Mouse (Mus musculus): Measurements from ENCODE around the gene Gm21988.

Gm21988 gene

DNA sequence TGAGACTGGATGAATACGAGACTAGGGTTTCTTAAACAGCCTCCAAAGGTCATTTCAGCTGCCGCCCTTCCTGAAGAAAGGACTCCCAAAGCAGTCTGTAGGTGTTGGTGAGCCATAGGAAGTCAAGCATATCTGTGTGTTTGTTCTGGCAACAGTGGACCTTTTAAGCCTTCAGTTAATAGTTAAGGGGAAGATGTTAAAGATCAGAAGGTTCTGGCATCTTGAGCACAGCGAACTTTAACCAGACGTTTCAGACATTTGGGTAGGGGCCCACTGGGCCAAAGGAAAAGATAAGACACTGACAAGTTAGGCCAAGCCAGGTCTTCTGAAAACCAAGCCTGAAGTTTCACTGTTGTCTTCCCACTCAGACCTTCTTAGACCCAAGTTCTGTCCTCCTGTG lies 21.6 kb downstream of the Gm21988 start:
- DNase-seq (ENCODE audit: low read depth, low spot score) = no peak

DNA sequence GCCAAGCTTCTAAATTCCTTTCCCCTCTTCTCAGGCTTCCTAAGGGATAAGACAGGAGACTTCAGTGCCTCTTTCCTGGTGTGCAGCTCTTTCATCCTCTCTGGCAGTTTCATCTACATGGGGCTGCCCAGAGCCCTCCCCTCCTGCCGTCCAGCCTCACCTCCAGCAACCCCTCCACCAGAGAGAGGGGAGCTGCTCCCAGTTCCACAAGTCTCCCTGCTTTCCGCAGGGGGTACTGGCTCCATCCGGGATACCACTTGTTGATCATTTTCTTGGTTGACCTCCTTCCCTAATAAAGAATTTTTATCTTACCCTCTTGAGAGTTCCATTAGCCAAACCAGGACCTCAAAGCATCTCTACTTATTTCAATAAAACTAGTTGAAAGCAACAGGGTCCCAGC lies 23.5 kb downstream of the Gm21988 start:
- DNase-seq (ENCODE audit: low read depth, low spot score) = no peak

DNA sequence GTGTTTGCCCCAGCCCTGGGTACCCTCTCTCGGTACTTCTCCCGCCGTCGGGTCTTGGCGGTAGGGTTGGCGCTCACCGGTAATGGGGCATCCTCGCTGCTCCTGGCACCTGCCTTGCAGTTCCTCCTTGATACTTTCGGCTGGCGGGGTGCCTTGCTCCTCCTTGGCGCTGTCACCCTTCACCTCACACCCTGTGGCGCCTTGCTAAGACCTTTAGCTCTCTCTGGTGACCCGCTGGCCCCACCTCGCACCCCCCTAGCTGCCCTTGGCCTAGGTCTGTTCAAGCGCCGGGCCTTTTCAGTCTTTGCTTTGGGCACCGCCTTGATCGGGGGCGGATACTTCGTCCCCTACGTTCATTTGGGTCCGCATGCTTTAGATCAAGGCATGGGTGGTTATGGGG lies 24.3 kb downstream of the Gm21988 start:
- DNase-seq (ENCODE audit: low read depth, low spot score) = no peak

DNA sequence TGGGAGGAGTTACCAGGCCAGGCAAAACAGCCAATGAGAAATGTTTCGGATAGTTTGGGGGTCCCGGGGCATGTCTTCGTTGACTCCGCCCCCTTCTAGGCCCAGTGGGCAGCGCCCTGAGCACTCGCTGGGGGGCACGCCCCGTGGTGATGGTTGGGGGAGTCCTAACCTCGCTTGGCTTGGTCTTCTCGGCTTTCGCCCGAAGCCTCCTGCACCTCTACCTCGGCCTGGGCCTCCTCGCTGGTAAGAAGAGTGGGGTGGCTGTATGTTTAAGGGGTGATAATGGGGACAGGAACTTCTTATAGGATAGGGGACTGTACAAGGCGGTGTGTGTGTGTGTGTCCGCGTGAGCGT lies 24.8 kb downstream of the Gm21988 start:
- DNase-seq (ENCODE audit: low read depth, low spot score) = no peak

DNA sequence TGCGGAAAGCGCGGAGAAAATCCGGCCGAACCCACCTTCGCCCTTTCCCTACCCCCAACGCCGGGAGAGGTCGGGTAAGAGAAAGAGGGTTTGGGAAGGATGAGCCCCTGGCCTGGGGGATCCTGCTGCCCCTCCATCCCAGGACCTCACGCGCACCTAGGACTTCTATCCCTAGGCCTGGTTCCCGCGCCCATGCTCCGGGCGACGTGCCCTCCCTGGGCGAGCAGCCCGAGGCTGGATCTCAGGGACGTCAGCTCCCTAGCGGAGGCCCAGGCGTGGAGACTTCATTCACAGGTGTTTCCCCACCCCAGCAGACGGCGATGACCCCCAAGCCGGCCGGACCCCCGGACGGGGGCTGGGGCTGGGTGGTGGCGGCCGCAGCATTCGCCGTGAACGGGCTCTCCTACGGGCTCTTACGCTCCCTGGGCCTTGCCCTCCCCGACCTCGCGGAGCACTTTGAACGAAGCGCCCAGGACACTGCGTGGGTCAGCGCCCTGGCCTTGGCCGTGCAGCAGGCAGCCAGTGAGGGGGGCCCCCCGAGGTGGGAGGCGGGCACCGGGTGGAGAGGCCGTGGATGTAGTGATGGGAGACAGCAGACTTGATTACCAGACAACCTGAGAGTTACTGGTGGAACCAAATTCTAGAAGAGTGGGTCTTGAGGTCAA lies 25.3 kb downstream of the Gm21988 start:
- no peak for DNase-seq (ENCODE audit: low read depth, low spot score)

DNA sequence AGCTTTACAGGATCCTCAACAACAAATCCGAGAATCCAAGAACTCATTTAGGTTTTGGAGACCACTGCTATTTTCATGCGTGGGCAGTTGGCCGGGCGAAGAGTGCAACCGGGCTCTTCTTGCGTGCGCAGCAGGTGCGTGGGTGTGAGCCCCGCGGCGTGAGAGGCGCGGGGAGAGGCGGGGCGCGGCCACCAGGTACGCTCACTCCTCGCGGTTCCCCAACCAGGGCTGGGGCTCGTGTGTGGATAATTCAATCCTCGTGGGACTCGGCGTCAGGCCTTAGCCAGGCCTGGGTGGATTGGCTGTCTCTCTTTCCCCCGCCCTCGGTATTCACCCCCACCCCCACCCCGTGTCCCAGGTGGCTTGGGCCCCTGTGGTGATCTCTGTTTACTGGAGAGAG lies 25.9 kb downstream of the Gm21988 start:
- DNase-seq (ENCODE audit: low read depth, low spot score) = no peak

DNA sequence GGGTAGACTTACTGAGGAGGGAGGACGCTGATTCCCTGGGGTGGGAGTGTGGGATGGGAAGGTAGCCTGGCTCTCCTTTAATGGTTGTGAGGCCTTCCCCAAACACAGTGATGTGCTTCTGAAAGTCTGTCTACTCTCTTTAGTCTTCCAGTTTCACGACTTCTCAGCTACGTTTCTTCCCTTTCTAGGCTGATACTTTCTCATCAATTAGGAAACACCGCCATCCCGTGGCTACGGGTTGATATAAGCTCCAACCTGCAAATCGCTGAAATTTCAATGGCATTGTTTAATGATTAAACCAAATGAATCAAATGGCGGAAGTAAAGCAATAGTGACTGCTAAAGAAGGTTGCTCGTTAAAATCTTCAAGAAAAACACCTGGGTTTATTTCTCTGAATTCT lies 26.7 kb downstream of the Gm21988 start:
- no peak for DNase-seq (ENCODE audit: low read depth, low spot score)

DNA sequence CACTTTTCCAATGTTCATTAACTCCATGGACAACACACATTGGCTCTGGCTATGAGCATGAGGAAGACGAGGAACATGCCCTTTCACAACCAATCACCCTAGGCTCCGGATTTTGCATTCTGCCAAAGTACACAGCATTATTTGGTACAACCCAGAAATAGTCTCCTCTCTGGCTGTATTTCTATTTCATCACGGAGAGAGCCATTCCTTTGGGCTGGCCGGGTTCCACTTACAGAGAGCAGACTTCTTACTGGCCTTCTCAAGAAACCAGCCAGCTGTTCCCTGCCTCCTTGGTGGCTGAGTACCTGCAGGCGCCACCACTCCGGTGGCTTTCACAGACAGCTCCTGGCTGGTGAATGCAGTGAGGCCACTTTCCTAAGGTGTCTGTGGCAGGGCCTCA lies 27.2 kb downstream of the Gm21988 start, which contains the start of gene Slc16a11:
Gene Slc16a11 (plus strand): TSS at position 330 of the 400 bp plus-strand sequence.
- no peak for DNase-seq (ENCODE audit: low read depth, low spot score)

DNA sequence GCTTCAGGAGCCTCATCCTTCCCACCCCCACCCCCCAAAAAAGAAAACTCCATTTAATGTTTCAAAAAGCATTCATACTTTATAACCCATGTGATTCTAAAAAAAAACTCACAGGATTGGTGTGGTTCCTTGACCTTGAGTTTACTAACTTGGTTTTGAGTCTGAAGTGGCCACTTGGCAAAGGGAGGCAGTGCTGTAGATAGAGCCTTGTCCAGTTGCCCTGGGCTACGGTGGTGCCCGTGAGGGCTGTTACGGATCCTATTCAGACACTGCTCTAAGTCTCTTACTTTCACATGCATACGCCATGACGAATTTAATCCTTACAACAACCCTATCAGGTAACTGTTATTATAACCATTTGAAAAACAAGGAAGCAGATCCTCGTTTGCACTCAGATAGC lies 27.7 kb downstream of the Gm21988 start:
- DNase-seq (ENCODE audit: low read depth, low spot score) = no peak

DNA sequence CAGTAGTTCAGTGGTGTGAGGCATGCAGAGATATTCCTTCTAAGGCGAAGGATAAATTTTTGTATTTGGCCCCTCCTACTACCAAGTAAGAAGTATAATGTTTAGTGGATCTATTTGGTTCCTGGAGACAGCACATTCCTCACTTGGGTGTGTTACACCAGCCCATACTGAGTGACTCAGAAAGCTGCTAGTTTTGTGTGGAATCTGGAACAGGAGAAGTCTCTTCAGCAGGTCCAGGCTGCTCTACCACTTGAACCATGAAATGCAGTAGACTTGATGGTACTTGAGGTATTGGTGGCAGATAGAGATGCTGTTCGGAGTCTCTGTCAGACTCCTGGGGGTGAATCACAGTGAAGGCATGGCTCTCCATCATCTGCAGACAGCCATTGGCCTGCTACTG lies 28.9 kb downstream of the Gm21988 start:
- no peak for DNase-seq (ENCODE audit: low read depth, low spot score)

DNA sequence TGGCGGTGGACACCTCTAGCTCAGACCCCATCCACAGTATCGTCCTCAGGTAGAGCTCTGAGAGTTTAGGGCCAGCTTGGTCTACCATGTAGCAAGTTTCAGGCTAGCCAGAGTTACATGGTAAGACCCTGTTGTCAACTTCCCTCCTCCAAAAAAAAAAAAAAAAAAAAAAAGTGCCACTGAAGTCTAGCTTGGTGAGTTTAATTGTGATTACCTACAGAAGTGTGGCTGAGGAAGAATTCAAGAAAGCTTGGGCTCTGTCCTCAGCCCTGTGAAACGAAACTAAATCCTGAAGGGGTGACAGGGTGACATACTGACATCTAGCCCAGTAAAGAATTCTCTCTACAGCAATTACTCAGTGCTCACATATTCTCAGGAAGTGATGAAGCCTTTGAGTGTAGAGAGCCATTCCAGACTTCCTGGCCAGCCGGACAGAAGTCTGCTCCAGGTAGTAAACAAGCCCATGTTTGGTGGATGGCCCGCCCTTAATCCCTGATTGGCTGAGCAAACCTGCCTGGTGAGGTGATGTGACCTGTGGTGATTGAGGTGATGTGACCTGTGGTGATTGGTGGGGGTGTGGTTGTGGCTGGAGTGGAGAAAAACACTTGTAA lies 30.7 kb downstream of the Gm21988 start:
- DNase-seq (ENCODE audit: low read depth, low spot score) = no peak

DNA sequence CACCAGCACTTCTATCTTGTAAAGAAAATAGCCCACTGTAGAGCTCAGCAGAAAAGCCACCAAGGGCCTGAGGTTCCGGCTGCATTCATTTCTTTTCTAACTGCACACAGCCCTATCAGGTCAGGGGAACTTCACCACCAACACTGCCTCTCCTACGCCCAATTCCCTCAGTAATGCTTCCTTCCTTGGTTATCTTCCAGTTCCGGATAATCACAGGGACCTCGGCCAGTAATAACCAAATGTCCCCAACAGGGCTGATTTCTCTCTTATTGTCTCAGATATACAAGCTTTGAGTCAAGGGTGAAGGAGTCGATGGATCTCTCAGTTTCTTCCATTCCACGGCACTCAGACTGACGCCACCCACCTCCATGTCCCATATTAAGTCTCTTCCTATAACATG lies 32.3 kb downstream of the Gm21988 start:
- no peak for DNase-seq (ENCODE audit: low read depth, low spot score)

DNA sequence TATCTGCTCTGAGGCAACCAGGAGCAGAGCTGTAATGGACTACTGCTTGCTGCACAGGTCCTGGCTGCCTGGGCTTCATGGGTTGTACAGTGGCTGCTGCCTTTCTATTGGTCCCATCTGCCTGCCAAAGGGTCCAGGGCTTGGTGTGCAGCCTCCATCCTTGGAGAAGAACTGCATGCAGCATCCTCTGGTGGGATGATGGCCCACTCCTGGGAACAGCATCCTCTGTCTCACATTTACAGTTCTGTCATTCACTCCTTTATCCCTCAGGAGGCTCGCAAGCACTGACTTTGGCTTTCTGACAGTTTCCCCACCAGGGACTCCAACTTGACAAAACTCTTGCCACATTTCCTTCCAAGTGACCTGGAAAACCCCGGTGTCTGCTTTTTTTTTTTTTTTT lies 32.8 kb downstream of the Gm21988 start:
- DNase-seq (ENCODE audit: low read depth, low spot score) = no peak

DNA sequence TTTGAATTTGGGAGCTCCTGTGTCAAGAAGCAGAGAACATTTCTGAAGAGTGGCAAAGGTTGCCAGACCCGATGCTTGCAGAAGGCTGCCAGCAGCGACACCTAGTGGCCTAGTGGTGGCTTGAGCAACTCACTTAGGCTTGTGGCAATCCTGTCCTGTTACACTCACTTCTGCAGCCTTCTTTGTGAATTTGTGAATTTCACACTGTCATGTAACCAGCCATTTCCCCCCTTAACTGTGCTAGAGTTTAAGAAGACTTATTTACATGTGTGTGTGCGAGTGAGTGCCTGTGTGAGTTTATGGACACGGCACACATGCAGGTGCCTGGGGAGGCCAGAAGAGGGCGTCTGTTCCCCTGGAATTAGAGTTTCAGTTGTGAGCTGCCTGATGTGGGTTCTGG lies 37.9 kb downstream of the Gm21988 start:
- peak; percentile 63 for DNase-seq (ENCODE audit: low read depth, low spot score)

DNA sequence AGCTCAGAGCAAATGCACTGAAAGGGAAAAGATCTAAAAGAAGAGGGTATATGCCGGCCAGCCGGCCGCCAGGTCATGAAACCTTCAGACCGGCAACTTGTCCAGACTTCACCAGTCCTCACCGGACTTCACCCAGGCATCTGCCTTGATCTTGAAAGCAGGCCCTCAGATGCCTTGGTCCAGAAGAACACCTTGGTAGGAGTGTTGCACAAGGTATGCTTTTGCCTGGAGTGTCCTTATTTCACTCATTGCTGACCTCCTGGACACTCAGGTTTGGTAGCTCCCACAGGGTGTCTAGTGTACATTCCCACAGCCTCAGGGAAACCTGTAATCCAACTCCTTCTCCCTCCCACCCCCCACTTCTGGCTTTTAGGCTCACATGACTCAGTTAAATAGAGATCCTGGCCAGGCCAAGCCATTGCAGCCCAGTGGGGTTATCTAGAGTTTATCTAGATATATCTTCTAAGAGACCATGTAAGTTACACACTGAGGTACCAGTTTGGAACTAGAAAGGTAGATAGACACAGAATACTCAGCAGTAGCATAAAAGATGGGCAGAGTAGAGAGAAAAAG lies 39.5 kb downstream of the Gm21988 start:
- DNase-seq (ENCODE audit: low read depth, low spot score) = no peak

DNA sequence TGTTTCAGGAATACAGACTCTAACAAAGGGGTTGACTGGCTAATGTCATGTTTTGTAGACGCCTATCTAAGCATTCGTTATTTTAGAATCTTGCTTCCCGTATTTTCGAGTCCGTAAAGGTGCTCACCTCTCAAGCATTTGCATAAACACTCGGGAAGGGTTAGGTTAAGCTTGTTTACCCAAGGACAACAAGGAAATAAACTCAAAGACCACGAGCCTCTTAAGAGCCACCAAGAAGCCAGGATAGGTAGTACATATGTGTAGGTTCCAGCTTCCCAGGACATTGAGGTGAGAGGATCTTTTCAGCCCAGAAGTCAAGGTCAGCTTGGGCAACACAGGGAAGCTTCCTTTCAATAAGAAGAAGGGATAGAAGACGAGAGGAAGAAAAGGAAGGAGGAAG lies 40.5 kb downstream of the Gm21988 start:
- DNase-seq (ENCODE audit: low read depth, low spot score) = no peak

DNA sequence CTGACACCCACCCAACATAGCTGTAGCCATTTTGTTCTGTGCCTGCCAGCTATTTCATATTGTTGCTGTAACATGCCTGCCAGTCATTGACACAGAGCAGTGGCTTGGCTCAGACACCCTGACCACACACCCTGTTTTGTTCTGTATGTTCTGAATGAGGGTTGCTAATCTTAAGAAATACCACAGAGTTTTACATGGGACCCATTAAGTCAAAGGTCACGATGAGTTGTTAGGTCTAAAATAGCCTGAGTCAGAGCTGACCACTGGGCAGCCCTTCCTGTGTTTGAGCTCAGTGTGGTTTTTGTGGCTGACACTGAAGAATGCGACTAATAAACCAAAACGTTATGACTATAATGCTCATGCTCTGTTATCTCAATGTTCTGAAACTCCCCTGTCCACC lies 41.3 kb downstream of the Gm21988 start:
- DNase-seq (ENCODE audit: low read depth, low spot score) = no peak

DNA sequence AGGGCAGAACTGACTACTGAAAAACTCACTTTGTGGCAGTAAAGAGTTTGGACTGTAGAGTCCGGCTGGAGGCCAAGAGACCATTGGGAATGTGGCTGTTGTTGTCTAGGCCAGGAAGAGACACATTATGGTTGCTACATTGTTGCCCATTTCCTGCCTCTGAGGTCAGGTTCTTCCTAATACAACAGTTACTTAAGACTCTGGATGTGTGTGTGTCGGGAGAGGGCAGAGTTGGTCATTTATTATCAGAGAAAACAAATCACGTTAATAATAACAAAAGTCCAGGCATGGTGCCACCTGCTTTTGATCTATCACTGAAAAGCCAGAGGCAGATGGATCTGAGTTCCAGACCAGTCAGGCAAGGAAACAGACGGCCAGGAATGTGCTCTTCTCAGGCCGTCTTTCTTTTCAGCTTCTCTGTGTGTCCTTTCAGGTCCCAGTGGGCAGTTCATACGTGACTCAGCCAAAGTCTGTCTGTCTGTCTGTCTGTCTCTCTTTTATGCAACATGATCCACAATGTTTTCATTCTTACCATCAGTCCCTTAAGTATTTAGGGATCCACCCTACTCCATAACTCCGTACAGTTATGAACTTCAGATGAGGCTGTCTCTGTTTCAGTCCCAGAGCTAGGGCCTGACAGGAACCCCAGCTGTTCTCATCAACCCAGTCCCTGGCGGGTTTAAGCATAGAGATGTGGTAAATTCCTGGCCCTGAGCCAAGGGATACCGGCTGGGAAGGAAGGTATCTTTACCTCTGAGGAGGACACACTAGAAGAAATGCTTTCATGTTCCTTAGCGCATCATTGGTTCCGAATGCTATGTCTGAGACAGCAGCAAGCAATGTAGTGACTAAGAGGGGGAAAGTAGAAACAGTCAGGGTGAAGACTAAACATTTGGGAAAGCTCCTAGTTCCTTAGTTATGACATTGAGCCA lies 46.0 kb downstream of the Gm21988 start:
- no peak for DNase-seq (ENCODE audit: low read depth, low spot score)

DNA sequence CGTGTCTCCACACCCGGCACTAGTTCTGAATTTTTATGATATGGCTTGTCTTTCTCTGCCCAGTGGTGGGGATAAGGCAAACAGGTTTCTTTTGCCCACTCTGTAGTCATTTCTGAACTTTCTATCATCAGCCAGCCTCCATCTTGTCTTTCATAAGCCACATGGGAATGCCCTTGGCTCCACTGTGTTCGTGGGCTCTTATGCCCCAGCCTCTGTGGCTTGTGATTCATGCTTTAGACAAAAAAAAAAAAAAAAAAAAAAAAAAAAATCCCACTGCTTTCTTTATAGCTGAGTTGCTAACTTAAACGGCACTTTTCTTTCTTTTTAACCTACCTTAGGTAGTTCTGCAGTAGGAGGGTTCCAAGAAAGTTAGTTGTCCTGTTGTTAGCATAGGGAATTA lies 47.5 kb downstream of the Gm21988 start:
- DNase-seq (ENCODE audit: low read depth, low spot score) = no peak

DNA sequence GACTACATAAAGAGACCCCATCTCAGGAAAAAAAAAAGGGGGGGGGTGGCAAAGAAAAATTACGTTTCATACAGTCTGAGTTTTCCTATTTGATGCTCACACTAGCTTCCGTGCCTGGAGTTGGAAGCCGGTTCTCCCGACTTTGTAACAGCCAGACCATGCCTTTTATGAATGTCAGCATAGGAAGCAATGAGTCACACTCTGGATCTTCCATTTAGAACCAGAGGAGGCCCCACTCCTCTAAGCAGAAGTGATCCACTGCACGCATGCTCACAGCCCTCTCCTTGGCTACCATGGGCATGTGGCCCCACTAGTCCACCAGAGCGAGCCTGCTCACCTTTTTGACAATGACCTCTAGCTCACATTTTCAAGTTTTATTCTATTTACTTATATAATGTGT lies 48.4 kb downstream of the Gm21988 start:
- DNase-seq (ENCODE audit: low read depth, low spot score) = no peak

DNA sequence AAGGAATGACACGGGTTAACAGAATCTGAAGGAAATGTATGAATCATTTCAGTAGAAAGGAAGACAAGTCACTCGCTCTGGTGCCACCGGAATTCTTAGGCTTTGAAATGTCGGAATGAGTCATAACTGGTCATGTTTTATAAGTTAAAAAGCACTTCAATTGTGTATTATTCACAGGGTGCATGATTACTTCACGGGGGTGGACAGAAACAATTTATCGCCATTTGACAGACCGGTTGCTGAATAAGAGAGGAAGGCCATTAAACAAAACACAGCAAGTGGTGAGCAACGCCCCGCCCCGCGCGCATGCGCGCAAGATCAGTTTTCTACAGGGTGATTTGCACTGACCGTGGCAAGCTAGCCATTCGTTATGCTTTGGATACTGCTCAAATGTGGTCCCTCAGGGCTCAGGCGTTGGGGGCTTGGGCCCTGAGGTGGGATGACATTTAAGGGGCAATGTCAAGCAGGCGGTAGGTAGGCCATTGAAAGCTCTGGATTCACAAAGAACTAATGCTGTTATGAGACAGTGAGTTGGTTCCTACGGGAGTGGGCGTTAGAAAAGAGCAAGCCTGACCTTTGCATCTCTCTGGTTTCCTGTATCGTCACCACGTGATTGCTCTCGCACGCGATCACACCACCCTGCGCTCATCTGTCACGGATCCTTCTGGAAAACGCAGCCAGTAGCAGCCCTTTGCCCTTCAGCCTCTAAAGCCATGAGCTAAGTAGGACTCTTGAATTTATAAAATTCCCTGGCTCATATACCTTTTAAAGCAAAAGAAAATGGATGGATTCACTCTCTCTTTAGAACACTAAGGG lies 50.1 kb downstream of the Gm21988 start:
- DNase-seq (ENCODE audit: low read depth, low spot score) = no peak

All from c-Kit-negative CD71-positive TER-119-positive erythroid progenitor cells, embryonic 14.5 days (primary cell).